Mouse (Mus musculus): ENCODE data around the gene Tollip. TPM values are rescaled to one million over a fixed set of nuclear protein-coding genes. Genes with fewer than 3 reads are reported as not detected.
"Not testable (repeated sequence)": the region's sequence is repeated elsewhere in the genome, so short reads cannot be mapped to it uniquely, and the experiment has no call there.

Tollip gene
- polyA plus RNA-seq, 1 experiment = 44.9 TPM

- Histone ChIP-seq H3K36me3 (ENCODE audit: control insufficient read depth, insufficient read depth, low read length, poor library complexity, severe bottlenecking) (no peaks in the 10 kb centered on the region), H3K27ac (ENCODE audit: insufficient read depth, low read length) (no peak overlapping the region), H3K4me3 (ENCODE audit: low read depth, low read length) (no peak overlapping the region), H3K4me1 (ENCODE audit: control insufficient read depth, insufficient read depth, low read length) (no peaks in the 10 kb centered on the region), H3K27me3 (ENCODE audit: control insufficient read depth, insufficient read depth, low read length, poor library complexity, severe bottlenecking) (no peaks in the 10 kb centered on the region), H3K9me3 (replicated peaks; ENCODE audit: control insufficient read depth, insufficient read depth, low read length, poor library complexity, severe bottlenecking) (no peaks in the 10 kb centered on the region), H3K9ac (ENCODE audit: low read depth, poor library complexity, severe bottlenecking) (no peak overlapping the region)
- TF ChIP-seq EP300 (IDR thresholded peaks at IDR 0.05; ENCODE audit: insufficient read depth, low read depth, low read length) (no peak), POLR2A (IDR thresholded peaks at IDR 0.05; ENCODE audit: insufficient read depth, low read length) (no peak), CTCF (IDR thresholded peaks at IDR 0.05; ENCODE audit: low read depth, low read length) (peak; percentile 83)
Observed at GRCm38 (mm10) chr7:141924917-141925316, 6.6 kb upstream of the Tollip start.

GRCm38 (mm10) chr7:141924121-141924520 is 5.8 kb upstream of the Tollip start:
- H3K27me3 ChIP-seq (ENCODE audit: control insufficient read depth, insufficient read depth, low read length, poor library complexity, severe bottlenecking); H3K4me3 ChIP-seq (ENCODE audit: low read depth, low read length); H3K4me1 ChIP-seq (ENCODE audit: control insufficient read depth, insufficient read depth, low read length): not testable (repeated sequence)

GRCm38 (mm10) chr7:141911305-141911704 is 7.0 kb downstream of the Tollip start:
- Histone ChIP-seq H3K9ac (ENCODE audit: low read depth, poor library complexity, severe bottlenecking) (no peak overlapping the region), H3K4me3 (ENCODE audit: low read depth, low read length) (no peak overlapping the region), H3K4me1 (ENCODE audit: control insufficient read depth, insufficient read depth, low read length) (no peaks in the 10 kb centered on the region), H3K27ac (ENCODE audit: insufficient read depth, low read length) (no peak overlapping the region), H3K36me3 (ENCODE audit: control insufficient read depth, insufficient read depth, low read length, poor library complexity, severe bottlenecking) (no peaks in the 10 kb centered on the region), H3K9me3 (replicated peaks; ENCODE audit: control insufficient read depth, insufficient read depth, low read length, poor library complexity, severe bottlenecking) (no peaks in the 10 kb centered on the region), H3K27me3 (ENCODE audit: control insufficient read depth, insufficient read depth, low read length, poor library complexity, severe bottlenecking) (no peaks in the 10 kb centered on the region)
- no peak for TF ChIP-seq CTCF (IDR thresholded peaks at IDR 0.05; ENCODE audit: low read depth, low read length)
- no peak for TF ChIP-seq POLR2A (IDR thresholded peaks at IDR 0.05; ENCODE audit: insufficient read depth, low read length)
- TF ChIP-seq EP300 (IDR thresholded peaks at IDR 0.05; ENCODE audit: insufficient read depth, low read depth, low read length) = no peak

More at GRCm38 (mm10) chr7:141924121-141924520, 5.8 kb upstream of the Tollip start:
- H3K9ac ChIP-seq (ENCODE audit: low read depth, poor library complexity, severe bottlenecking); H3K27ac ChIP-seq (ENCODE audit: insufficient read depth, low read length); H3K36me3 ChIP-seq (ENCODE audit: control insufficient read depth, insufficient read depth, low read length, poor library complexity, severe bottlenecking); H3K9me3 ChIP-seq (replicated peaks; ENCODE audit: control insufficient read depth, insufficient read depth, low read length, poor library complexity, severe bottlenecking): not testable (repeated sequence)

GRCm38 (mm10) chr7:141908591-141908990 is 9.7 kb downstream of the Tollip start:
- Histone ChIP-seq H3K27me3 (ENCODE audit: control insufficient read depth, insufficient read depth, low read length, poor library complexity, severe bottlenecking) (no peaks in the 10 kb centered on the region; the same call in 1 of the 2 replicates), H3K27ac (ENCODE audit: insufficient read depth, low read length) (no peak overlapping the region), H3K36me3 (ENCODE audit: control insufficient read depth, insufficient read depth, low read length, poor library complexity, severe bottlenecking) (no peaks in the 10 kb centered on the region), H3K4me3 (ENCODE audit: low read depth, low read length) (no peak overlapping the region), H3K9ac (ENCODE audit: low read depth, poor library complexity, severe bottlenecking) (no peak overlapping the region), H3K9me3 (replicated peaks; ENCODE audit: control insufficient read depth, insufficient read depth, low read length, poor library complexity, severe bottlenecking) (no peaks in the 10 kb centered on the region), H3K4me1 (ENCODE audit: control insufficient read depth, insufficient read depth, low read length) (no peaks in the 10 kb centered on the region)
- TF ChIP-seq POLR2A (IDR thresholded peaks at IDR 0.05; ENCODE audit: insufficient read depth, low read length) = no peak
- TF ChIP-seq CTCF (IDR thresholded peaks at IDR 0.05; ENCODE audit: low read depth, low read length) = no peak
- TF ChIP-seq EP300 (IDR thresholded peaks at IDR 0.05; ENCODE audit: insufficient read depth, low read depth, low read length) = no peak

- TF ChIP-seq POLR2A (IDR thresholded peaks at IDR 0.05; ENCODE audit: insufficient read depth, low read length) (no peak), CTCF (IDR thresholded peaks at IDR 0.05; ENCODE audit: low read depth, low read length) (no peak), EP300 (IDR thresholded peaks at IDR 0.05; ENCODE audit: insufficient read depth, low read depth, low read length) (no peak)
- no peak overlapping the region for H3K27ac ChIP-seq (ENCODE audit: insufficient read depth, low read length)
- no peaks in the 10 kb centered on the region; the same call in 1 of the 2 replicates for H3K27me3 ChIP-seq (ENCODE audit: control insufficient read depth, insufficient read depth, low read length, poor library complexity, severe bottlenecking)
- no peaks in the 10 kb centered on the region for H3K4me1 ChIP-seq (ENCODE audit: control insufficient read depth, insufficient read depth, low read length)
- H3K4me3 ChIP-seq (ENCODE audit: low read depth, low read length) = peak overlapping the region; percentile 75
- peak overlapping the region; percentile 36 for H3K9ac ChIP-seq (ENCODE audit: low read depth, poor library complexity, severe bottlenecking)
- no peaks in the 10 kb centered on the region for H3K9me3 ChIP-seq (replicated peaks; ENCODE audit: control insufficient read depth, insufficient read depth, low read length, poor library complexity, severe bottlenecking)
- H3K36me3 ChIP-seq (ENCODE audit: control insufficient read depth, insufficient read depth, low read length, poor library complexity, severe bottlenecking) = no peaks in the 10 kb centered on the region
Observed at GRCm38 (mm10) chr7:141902791-141903190, 15.5 kb downstream of the Tollip start.

GRCm38 (mm10) chr7:141902269-141902729 is 16.0 kb downstream of the Tollip start:
- Histone ChIP-seq H3K27ac (ENCODE audit: insufficient read depth, low read length) (no peak overlapping the region), H3K4me3 (ENCODE audit: low read depth, low read length) (peak overlapping the region; percentile 95), H3K9me3 (replicated peaks; ENCODE audit: control insufficient read depth, insufficient read depth, low read length, poor library complexity, severe bottlenecking) (no peaks in the 10 kb centered on the region), H3K27me3 (ENCODE audit: control insufficient read depth, insufficient read depth, low read length, poor library complexity, severe bottlenecking) (no peaks in the 10 kb centered on the region; the same call in 1 of the 2 replicates), H3K4me1 (ENCODE audit: control insufficient read depth, insufficient read depth, low read length) (no peaks in the 10 kb centered on the region), H3K36me3 (ENCODE audit: control insufficient read depth, insufficient read depth, low read length, poor library complexity, severe bottlenecking) (no peaks in the 10 kb centered on the region), H3K9ac (ENCODE audit: low read depth, poor library complexity, severe bottlenecking) (peak overlapping the region; percentile 91)
- TF ChIP-seq POLR2A (IDR thresholded peaks at IDR 0.05; ENCODE audit: insufficient read depth, low read length) (peak; percentile 58), EP300 (IDR thresholded peaks at IDR 0.05; ENCODE audit: insufficient read depth, low read depth, low read length) (no peak), CTCF (IDR thresholded peaks at IDR 0.05; ENCODE audit: low read depth, low read length) (no peak)

Data from ES-Bruce4 (cell line).